Mouse (Mus musculus): ENCODE data around the gene Dok3. TPM values are rescaled to one million over a fixed set of nuclear protein-coding genes. Genes with fewer than 3 reads are reported as not detected.

Dok3 gene
- polyA plus RNA-seq, 1 experiment from 2014 or later: 2.7 TPM

DNA sequence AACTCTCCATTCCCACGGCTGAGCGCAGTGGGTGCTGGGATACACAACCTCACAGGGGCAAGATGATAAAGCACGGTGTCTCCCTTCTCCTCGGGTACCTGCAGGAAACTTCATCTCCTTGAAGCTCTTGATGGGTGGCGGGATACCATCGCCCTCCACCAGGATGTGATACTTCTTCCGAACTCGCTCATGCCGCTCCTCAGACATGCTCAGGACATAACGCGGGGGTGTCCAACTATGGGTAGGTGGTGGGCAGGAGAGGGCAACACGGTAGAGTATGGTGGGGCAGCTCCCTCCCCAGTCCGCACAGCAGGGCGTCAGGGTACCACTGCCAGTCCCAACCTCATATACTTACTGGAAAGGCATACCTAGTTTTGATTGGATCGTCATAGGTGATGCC is 6.1 kb upstream of the Dok3 start:
- Histone ChIP-seq H3K27me3 (ENCODE audit: low read depth, poor library complexity, severe bottlenecking) (no peaks in the 10 kb centered on the region), H3K4me1 (peaks cover 15% of the 10 kb centered on the region), H3K9me3 (replicated peaks) (no peaks in the 10 kb centered on the region), H3K36me3 (peaks cover 82% of the 10 kb centered on the region), H3K27ac (no peak overlapping the region), H3K4me3 (peak overlapping the region; percentile 90)
- WGBS: 94% methylated on average over 15 of the region's 15 CpGs
- no peak for DNase-seq (ENCODE audit: low spot score)

DNA sequence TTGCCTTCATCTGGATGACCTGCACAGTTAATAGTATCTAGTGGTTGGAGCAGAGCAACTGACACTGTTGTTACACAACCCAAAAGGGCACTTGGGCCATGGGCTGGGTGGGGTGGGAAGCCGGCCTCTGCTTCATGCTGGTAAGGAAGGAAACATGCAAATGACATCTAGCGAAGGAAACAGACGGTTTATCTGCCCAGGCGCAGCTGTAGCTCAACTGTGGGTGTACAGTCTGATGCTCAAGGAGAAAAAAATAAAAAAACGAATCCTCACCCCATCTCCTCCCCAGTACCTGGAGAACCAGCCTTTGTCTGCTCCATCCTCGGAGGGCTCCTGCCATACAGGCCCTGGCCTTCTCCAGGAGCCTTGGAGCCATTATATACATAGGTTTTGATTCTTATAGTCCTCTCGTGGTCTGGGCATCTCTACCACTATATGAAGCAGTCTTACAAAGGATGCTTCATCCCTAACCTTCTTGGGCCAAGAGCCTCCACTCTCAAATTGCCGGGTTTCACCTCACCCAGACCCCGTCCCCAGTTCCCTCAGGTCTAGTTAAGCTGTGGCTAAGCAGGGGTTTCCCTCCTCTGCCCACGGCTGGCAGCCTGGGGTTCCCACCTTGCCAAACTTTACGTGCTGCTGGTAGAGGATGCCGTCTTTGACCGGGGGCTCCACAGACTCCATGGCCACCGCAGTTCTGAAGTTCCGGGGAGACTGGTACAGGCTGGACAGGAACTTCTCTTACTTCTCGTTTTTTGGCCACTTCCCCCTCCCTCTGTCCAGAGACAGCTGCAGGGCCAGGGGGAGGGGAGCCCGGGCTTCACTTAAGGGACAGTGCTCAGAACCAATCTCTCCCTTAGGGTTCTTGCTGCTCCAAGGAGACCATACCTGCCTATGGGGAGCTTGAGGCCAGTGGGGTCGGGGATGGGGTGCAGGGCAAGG is 993 bp downstream of the Dok3 start:
- 84% methylated on average over 18 of the region's 18 CpGs for WGBS
- H3K36me3 ChIP-seq: peaks cover 66% of the 10 kb centered on the region
- H3K4me1 ChIP-seq: peaks cover 10% of the 10 kb centered on the region
- no peak for DNase-seq (ENCODE audit: low spot score)
- no peaks in the 10 kb centered on the region for H3K27me3 ChIP-seq (ENCODE audit: low read depth, poor library complexity, severe bottlenecking)
- H3K27ac ChIP-seq: no peak overlapping the region
- H3K9me3 ChIP-seq (replicated peaks): no peaks in the 10 kb centered on the region
- no peak overlapping the region for H3K4me3 ChIP-seq

DNA sequence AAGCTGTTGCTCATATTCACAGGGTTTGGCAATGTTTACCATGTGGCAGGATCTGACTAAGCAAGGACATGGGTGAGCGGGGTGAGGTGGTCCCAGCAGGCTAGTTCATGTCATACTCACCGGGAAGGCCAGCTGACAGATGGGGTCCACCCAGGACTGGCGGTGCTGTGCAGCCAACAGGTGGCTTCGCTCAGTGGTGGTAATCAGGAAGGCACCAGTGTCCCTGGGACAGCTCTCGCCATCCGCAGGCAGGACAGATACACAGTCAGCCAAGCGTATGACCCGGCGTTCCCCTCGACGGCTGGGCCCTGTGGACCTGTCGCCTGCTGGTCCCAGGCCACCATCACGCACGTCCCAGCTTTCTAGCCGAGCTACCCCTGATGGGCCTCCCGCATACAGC is 1.9 kb downstream of the Dok3 start:
- H3K36me3 ChIP-seq: peaks cover 60% of the 10 kb centered on the region
- no peaks in the 10 kb centered on the region for H3K27me3 ChIP-seq (ENCODE audit: low read depth, poor library complexity, severe bottlenecking)
- peaks cover 16% of the 10 kb centered on the region for H3K4me1 ChIP-seq
- DNase-seq (ENCODE audit: low spot score): no peak
- no peak overlapping the region for H3K27ac ChIP-seq
- WGBS: 91% methylated on average over 16 of the region's 16 CpGs
- H3K4me3 ChIP-seq: no peak overlapping the region
- no peaks in the 10 kb centered on the region for H3K9me3 ChIP-seq (replicated peaks)

DNA sequence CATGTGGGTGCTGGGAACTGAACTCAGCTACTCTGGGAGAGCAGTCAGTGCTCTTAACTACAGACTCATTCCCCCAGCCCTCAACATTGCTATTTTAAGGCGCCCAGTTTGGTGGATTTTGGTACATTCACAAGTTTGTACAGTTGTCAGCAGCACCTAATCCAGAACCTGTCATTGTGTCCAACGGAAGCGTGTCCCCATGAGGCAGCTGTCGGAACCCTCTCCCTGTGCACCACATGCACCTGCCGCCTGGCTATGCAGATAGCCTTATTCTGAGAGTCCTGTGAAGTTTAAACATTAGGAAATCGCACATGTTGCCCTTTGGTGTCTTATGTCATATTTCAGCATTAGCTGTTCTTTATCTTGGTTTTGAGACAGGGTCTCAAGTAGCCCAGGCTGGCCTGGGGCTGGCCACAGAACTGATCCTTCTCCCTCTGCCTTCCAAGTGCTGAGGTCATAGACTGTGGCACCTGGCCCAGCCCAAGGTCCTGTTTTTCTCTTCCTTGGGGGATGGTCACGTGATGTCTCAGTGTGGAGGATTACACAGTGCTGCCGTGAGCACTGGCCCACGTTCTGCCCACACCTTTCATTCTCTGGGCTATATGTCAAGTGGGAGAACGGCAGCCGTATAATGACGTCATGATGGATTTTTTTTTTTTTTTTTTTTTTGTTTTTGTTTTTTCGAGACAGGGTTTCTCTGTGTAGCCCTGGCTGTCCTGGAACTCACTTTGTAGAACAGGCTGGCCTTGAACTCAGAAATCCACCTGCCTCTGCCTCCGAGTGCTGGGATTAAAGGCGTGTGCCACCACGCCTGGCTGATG is 3.2 kb downstream of the Dok3 start:
- Histone ChIP-seq H3K4me1 (peaks cover 16% of the 10 kb centered on the region), H3K27me3 (ENCODE audit: low read depth, poor library complexity, severe bottlenecking) (no peaks in the 10 kb centered on the region), H3K9me3 (replicated peaks) (no peaks in the 10 kb centered on the region), H3K4me3 (no peak overlapping the region), H3K36me3 (peaks cover 47% of the 10 kb centered on the region), H3K27ac (no peak overlapping the region)
- WGBS: 87% methylated on average over 16 of the region's 16 CpGs
- no peak for DNase-seq (ENCODE audit: low spot score)

DNA sequence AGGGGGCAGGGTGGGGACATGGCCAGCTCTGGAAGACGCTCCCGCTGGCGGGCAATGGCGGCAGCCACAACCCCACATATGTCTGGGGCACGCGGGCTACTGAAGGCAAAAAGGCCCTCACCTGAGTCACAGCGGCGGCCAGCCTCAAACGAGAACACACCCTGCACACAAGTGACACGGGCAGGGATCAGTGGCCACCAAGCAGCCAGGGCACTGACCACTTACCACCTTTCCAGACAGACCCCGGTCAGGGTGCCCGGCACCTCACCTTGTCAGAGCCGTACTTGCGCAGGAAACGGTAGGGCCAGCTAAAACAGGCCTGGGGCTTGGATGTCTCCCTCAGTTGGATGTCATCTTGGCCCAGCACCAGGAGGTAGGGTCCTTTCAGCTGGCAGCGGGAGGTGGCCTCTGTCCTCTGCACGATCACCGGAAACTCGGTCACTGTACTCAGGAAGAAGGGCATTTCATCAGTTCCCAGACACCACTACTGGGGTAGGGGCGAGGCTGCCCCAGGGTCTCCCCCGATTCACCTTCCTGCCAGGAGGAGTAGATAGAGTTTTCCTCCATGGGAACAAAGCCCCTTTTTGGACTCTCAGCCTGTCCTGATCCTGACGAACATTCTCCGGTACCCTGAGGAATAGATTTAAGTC is 5.0 kb downstream of the Dok3 start:
- H3K4me3 ChIP-seq: no peak overlapping the region
- peaks cover 29% of the 10 kb centered on the region for H3K36me3 ChIP-seq
- WGBS: 90% methylated on average over 23 of the region's 23 CpGs
- DNase-seq (ENCODE audit: low spot score): no peak
- H3K4me1 ChIP-seq: peaks cover 16% of the 10 kb centered on the region
- H3K27me3 ChIP-seq (ENCODE audit: low read depth, poor library complexity, severe bottlenecking): no peaks in the 10 kb centered on the region
- H3K9me3 ChIP-seq (replicated peaks): no peaks in the 10 kb centered on the region
- H3K27ac ChIP-seq: peak overlapping the region; percentile 72

DNA sequence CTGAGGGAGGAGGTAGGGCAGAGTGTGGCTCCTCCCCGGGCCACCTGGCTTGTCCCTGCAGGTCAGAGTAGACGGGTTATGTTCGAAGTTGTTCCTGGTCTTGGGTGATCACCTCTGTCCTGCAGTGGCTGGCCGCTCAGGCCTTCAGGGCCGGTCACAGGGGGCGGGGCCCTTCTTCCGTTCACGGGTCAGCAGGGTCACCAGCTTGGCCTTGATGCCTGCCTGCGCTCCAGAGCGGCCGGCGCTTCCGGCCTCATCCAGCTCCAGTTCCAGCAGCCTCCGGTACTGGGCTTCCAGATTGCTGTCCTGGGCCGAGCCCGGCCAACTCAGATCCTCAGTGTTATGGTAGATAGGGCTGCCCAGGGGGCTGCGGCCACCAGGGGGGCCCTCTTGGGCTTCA is 5.8 kb downstream of the Dok3 start:
- H3K4me3 ChIP-seq: no peak overlapping the region
- 47% methylated on average over 17 of the region's 17 CpGs for WGBS

DNA sequence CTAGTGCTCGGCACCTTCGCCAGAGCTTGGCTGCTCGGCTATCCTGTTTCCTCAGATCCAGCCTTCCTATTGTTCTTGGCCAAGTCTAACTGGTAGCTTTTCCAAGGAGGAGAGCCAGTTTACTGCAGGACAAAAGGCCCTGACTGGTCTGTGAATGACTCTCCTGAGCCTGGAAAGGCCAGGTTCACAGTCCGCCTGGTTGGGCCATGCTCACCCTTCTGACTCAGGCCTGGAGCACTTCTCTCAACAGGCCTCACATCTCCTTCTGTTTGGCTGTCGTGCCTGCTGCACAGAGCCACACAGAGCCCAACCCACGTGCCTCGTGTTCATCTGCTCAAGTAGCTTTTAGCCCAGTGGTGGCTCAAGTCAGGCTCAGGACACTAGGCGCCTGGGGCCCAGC is 6.4 kb downstream of the Dok3 start:
- H3K27me3 ChIP-seq (ENCODE audit: low read depth, poor library complexity, severe bottlenecking): no peaks in the 10 kb centered on the region
- H3K4me3 ChIP-seq: no peak overlapping the region
- H3K4me1 ChIP-seq: peaks cover 16% of the 10 kb centered on the region
- 72% methylated on average over 8 of the region's 8 CpGs for WGBS
- H3K27ac ChIP-seq: peak overlapping the region; percentile 72
- DNase-seq (ENCODE audit: low spot score): no peak
- no peaks in the 10 kb centered on the region for H3K9me3 ChIP-seq (replicated peaks)
- peaks cover 19% of the 10 kb centered on the region; the same call in 1 of the 2 replicates for H3K36me3 ChIP-seq

More for the DNA sequence above, 5.8 kb downstream of the Dok3 start:
- H3K36me3 ChIP-seq: peaks cover 21% of the 10 kb centered on the region; the same call in 1 of the 2 replicates
- H3K27me3 ChIP-seq (ENCODE audit: low read depth, poor library complexity, severe bottlenecking): no peaks in the 10 kb centered on the region
- H3K4me1 ChIP-seq: peaks cover 16% of the 10 kb centered on the region
- peak overlapping the region; percentile 72 for H3K27ac ChIP-seq
- H3K9me3 ChIP-seq (replicated peaks): no peaks in the 10 kb centered on the region
- DNase-seq (ENCODE audit: low spot score): peak; percentile 46

DNA sequence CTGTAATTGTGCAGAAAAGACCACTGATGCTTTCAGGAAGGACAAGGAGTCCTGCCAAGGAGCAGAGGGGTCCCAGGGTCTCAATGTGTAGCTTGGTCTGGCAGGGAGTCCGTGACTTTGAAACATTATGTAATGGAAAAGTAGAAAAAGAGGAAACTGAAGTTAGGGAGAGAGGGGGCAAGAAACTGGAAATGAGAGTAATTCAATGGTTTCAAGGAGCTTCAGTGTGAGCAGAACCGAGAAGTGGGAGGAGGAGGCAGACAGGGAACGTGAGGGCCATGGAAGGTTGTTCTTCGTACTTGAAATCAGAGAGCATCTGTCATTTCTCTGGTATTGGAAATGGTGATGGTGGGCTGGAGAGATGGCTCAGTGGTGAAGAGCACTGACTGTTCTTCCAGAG is 9.5 kb downstream of the Dok3 start:
- Histone ChIP-seq H3K9me3 (replicated peaks) (no peaks in the 10 kb centered on the region), H3K27ac (no peak overlapping the region), H3K4me3 (no peak overlapping the region), H3K36me3 (peaks cover 14% of the 10 kb centered on the region; the same call in 1 of the 2 replicates), H3K4me1 (peaks cover 16% of the 10 kb centered on the region), H3K27me3 (ENCODE audit: low read depth, poor library complexity, severe bottlenecking) (peaks cover 7% of the 10 kb centered on the region; the same call in 1 of the 2 replicates)
- 83% methylated on average over 4 of the region's 4 CpGs for WGBS
- no peak for DNase-seq (ENCODE audit: low spot score)

DNA sequence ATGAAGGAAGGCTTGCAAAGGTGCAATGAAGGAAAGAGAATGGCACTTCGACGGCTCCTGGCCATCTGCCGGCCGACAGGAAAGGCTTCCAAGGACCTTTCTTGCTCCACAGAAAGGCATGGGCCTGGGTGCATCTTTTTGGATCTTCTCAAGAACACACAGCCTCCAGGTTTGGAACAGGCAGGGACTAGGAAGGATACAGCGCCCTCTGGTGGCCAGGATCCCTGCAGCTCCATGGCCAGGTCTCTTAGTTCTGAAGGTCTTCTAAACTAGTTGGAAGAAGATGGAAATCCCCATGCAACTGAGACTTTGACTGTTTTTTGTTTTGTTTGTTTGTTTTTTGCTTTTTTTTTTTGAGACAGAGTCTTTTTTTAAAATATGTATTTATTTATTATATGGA is 12.1 kb downstream of the Dok3 start:
- DNase-seq (ENCODE audit: low spot score): peak; percentile 96
- Histone ChIP-seq H3K27me3 (ENCODE audit: low read depth, poor library complexity, severe bottlenecking) (peaks cover 7% of the 10 kb centered on the region; the same call in 1 of the 2 replicates), H3K36me3 (0 out of 2 replicates have a peak, but pooled peaks cover 4% of the 10 kb centered on the region), H3K4me3 (no peak overlapping the region), H3K4me1 (peaks cover 16% of the 10 kb centered on the region), H3K9me3 (replicated peaks) (no peaks in the 10 kb centered on the region), H3K27ac (no peak overlapping the region)
- WGBS: 6% methylated on average over 5 of the region's 5 CpGs

DNA sequence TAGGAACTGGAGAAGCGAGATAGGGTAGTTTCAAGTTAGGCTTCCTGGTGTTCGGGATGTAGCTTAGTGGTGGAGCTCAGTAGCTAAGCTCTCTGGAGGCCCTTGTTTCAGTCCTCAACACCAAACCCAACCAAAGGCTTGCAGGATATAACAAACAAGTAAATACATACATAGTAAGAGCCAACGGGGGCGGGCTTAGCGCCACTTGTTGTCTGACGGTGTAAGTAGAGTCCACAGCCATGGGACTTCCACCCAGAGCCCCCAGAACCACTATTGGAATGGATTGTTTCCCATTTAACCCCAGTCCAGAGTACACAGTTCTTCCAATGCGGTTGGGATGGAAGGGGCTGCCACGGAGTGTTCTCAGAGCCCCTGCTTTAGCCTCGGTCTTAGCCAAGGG is 15.3 kb downstream of the Dok3 start:
- peaks cover 38% of the 10 kb centered on the region for H3K4me1 ChIP-seq
- WGBS: 37% methylated on average over 9 of the region's 9 CpGs
- DNase-seq (ENCODE audit: low spot score): no peak
- peaks cover 34% of the 10 kb centered on the region for H3K36me3 ChIP-seq
- H3K27me3 ChIP-seq (ENCODE audit: low read depth, poor library complexity, severe bottlenecking): peaks cover 7% of the 10 kb centered on the region; the same call in 1 of the 2 replicates
- H3K4me3 ChIP-seq: peak overlapping the region; percentile 92
- peak overlapping the region; percentile 98 for H3K27ac ChIP-seq
- no peaks in the 10 kb centered on the region for H3K9me3 ChIP-seq (replicated peaks)

DNA sequence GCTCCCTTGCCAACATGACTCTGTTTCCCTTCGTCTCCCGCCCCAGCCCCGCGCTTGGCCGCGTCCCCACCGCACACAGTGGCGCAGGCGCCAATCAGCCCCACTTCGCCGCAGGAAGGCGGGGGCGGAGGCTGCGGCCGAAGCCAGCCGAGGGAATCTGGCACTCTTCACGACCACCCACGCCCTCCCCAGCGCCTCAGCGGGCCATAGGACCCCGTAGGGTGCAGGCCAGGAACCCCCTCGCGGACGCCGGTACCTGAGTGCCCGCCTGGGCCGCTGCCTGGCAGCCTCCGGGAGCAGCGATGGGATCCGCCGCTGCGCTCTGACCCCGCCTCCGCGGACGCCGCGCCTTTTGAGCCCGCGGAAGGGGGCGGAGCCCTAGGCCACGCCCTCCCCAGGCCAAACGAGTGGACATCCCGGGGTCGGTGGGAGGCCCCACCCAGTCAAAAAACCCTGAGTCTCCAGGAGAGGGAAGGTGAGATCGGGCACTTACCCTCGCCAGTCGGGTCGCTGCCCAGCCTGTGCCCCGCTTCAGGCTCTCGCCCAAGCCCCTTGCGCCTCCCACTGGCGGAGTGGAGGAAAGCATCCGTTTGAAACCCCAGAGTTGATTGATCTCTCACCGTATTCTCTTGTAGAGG is 15.9 kb downstream of the Dok3 start, which contains the start of gene Pdlim7:
Gene Pdlim7 (minus strand): TSS at position 566 of the 638 bp plus-strand sequence.
- DNase-seq (ENCODE audit: low spot score): peak; percentile 96
- H3K27me3 ChIP-seq (ENCODE audit: low read depth, poor library complexity, severe bottlenecking): peaks cover 7% of the 10 kb centered on the region; the same call in 1 of the 2 replicates
- 0% methylated on average over 55 of the region's 55 CpGs for WGBS
- H3K4me1 ChIP-seq: peaks cover 38% of the 10 kb centered on the region
- H3K27ac ChIP-seq: peak within 1 kb of the TSS; percentile 98
- peaks cover 40% of the 10 kb centered on the region for H3K36me3 ChIP-seq
- H3K9me3 ChIP-seq (replicated peaks): no peaks in the 10 kb centered on the region
- H3K4me3 ChIP-seq: peak within 1 kb of the TSS; percentile 92

Data from limb, embryonic 10.5 days (tissue).